Mouse (Mus musculus) kidney, adult 2 months (tissue): Measurements from ENCODE around the gene Rell1. TPM values are rescaled to one million over a fixed set of nuclear protein-coding genes. Genes with fewer than 3 reads are reported as not detected.

Source experiments
- DNase-seq: peaks from one replicate; pipeline ENCODE4 v3.0.0; 2021
- H3K27ac ChIP-seq: fragments of 200-500 bp; 2 replicates; pipeline ENCODE4 v1.5.1; 2012; ENCODE audit warnings: low read depth, low read length, control low read depth, inconsistent platforms; ENCODE audit not compliant: insufficient read depth
- H3K27me3 ChIP-seq: fragments of 200-500 bp; replicated peaks from 2 replicates; pipeline ENCODE4 v1.6.1; 2012; ENCODE audit warnings: mild to moderate bottlenecking, moderate library complexity, low read length, inconsistent platforms; ENCODE audit not compliant: control insufficient read depth, insufficient read depth
- H3K36me3 ChIP-seq: fragments of 200-500 bp; 2 replicates; pipeline ENCODE4 v1.6.1; 2012; ENCODE audit warnings: mild to moderate bottlenecking, moderate library complexity, low read length, inconsistent platforms; ENCODE audit not compliant: control insufficient read depth, insufficient read depth
- H3K4me1 ChIP-seq: fragments of 200-500 bp; 2 replicates; pipeline ENCODE4 v1.6.1; 2011; ENCODE audit warnings: low read length; ENCODE audit not compliant: control insufficient read depth, insufficient read depth
- H3K4me3 ChIP-seq: fragments of 200-500 bp; 2 replicates; pipeline ENCODE4 v1.5.1; 2011; ENCODE audit warnings: mild to moderate bottlenecking, low read depth, low read length, control low read depth; ENCODE audit not compliant: insufficient read depth
- CTCF ChIP-seq: fragments of 200-500 bp; conservative IDR thresholded peaks from 2 replicates; pipeline ENCODE4 v1.5.1; 2011; ENCODE audit warnings: low read depth, mild to moderate bottlenecking, control low read depth, low read length, moderate library complexity, mixed read lengths; ENCODE audit not compliant: insufficient read depth, insufficient read length
- POLR2A ChIP-seq: fragments of 200-500 bp; IDR thresholded peaks from one replicate; pipeline ENCODE4 v1.6.1; 2011; ENCODE audit warnings: low read depth, low read length, control low read depth
- WGBS: fragments of 180-500 bp; shearing (Covaris S2); methylation state at CpG from one replicate; pipeline ENCODE4 v1.1.7; 2018; 5-methylcytosine and 5-hydroxymethylcytosine counted together
- polyA plus RNA-seq: library from polyadenylated mRNA; depleted of rRNA; stranded (reverse); fragments of >200 nt; gene quantifications from 2 replicates; pipeline ENCODE4 v1.2.3, GENCODE M21; 2012

The Rell1 gene
- polyA plus RNA-seq, 1 experiment, result 6.8 TPM

DNA sequence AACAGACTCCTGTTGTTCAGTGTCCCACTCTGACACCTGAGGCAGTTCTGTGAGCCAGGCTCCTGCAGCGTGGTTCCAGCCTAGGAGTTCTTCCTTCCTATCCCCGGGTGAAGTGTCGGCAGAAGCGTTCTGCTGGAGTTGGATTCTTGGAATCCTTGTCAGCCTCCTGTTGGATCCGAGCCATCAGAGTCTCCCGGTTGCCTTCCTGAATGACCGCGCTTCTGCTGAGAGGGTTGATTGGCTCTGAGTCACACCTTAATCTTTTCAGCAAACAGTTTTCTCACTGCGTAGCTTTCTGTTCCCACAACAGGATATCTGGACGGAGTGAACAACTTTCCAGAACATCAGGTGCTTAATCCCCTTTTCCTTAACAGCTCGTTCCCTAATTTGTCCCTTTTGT, 13.6 kb upstream of the Rell1 start:
- no peak overlapping the region for H3K4me3 ChIP-seq
- no peak overlapping the region for H3K27ac ChIP-seq
- TF ChIP-seq POLR2A (no peak), CTCF (no peak)
- no peaks in the 10 kb centered on the region for H3K27me3 ChIP-seq
- DNase-seq, result peak; percentile 84
- H3K36me3 ChIP-seq, result no peaks in the 10 kb centered on the region
- no peaks in the 10 kb centered on the region for H3K4me1 ChIP-seq
- WGBS, result 23% methylated on average over 11 of the region's 11 CpGs

DNA sequence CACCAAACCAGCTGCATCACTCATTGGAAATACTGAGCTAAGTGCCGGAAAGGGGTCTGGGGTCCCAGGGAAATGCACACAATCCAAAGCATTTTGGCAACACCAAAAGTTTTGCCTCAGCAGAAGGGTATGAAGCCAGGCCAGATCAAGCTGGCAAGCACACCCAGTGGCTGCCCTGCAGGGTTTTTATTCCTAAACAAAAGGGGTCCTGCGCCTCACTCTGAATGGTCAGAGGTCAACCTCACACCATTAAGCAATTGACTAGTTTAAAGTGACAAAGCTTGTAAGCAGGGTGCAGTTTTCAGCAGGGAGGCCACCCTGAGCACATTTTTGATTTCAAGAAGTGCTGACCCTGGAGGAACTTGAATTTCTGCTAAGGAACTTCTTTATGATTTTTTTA, 2.3 kb upstream of the Rell1 start:
- DNase-seq, result no peak
- H3K27me3 ChIP-seq, result no peaks in the 10 kb centered on the region
- H3K4me1 ChIP-seq, result peaks cover 11% of the 10 kb centered on the region
- no peak overlapping the region for H3K4me3 ChIP-seq
- no peaks in the 10 kb centered on the region for H3K36me3 ChIP-seq
- TF ChIP-seq POLR2A, result no peak
- TF ChIP-seq CTCF, result no peak
- 93% methylated on average over 2 of the region's 2 CpGs for WGBS
- no peak overlapping the region for H3K27ac ChIP-seq

DNA sequence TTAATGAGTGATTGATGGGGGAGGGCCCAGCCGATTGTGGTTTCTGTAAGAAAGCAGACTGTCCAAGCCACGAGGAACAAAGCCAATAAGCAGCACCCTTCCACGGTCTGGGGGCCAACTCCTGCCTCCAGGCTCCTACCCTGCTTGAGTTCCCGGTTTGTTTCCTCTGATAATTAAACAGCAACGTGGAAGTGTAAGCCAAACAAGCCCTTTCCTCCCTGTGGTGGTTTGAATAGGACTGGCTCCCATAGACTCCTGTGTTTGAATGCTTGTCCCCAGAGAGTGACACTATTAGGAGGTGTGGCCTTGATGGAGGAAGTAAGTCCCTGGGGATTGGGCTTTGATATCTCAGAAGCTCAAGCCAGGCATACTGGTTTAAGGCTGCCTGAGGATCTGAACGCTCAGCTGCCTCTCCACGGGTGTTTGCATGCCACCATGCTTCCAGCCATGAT, 1.6 kb upstream of the Rell1 start:
- no peak for TF ChIP-seq POLR2A
- no peak for TF ChIP-seq CTCF
- H3K4me3 ChIP-seq, result no peak overlapping the region
- no peaks in the 10 kb centered on the region for H3K27me3 ChIP-seq
- H3K4me1 ChIP-seq, result peaks cover 11% of the 10 kb centered on the region
- no peak overlapping the region for H3K27ac ChIP-seq
- peak; percentile 24 for DNase-seq
- H3K36me3 ChIP-seq, result no peaks in the 10 kb centered on the region
- 19% methylated on average over 7 of the region's 7 CpGs for WGBS

DNA sequence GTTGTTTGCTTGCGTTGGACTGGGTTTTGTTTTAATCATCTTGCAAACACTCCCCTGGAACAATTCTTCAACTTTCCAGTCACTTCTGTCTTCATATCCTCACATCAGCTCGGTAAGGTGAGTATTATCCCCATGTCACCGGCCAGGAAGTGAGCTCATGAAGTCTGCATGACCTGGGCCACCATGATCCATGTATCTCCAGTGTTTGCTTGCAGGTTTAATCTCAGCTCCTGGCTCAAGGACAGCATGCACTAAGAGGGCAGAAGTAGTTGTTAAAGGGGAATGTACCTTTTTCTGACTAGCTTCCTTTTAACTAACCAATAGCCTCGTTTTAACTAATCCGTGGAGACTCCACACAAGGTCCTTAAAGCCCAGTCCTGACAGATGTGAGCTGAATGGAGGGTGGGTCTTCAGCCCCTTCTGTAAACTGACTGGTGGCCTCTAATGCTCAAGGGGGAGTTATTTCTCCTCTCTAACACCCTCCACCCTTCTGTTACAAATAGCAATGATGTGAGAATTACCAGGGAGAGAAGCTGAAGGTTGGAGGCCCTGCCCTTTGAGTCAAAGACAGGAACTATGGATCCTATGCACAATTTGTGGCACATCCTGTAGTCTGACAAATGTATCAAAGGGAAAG, 897 bp upstream of the Rell1 start:
- 31% methylated on average over 5 of the region's 5 CpGs for WGBS
- no peaks in the 10 kb centered on the region for H3K36me3 ChIP-seq
- TF ChIP-seq CTCF (no peak), POLR2A (no peak)
- H3K4me3 ChIP-seq, result no peak overlapping the region
- H3K4me1 ChIP-seq, result peaks cover 11% of the 10 kb centered on the region
- DNase-seq, result peak; percentile 23
- peak overlapping the region; percentile 54 for H3K27ac ChIP-seq
- H3K27me3 ChIP-seq, result no peaks in the 10 kb centered on the region

DNA sequence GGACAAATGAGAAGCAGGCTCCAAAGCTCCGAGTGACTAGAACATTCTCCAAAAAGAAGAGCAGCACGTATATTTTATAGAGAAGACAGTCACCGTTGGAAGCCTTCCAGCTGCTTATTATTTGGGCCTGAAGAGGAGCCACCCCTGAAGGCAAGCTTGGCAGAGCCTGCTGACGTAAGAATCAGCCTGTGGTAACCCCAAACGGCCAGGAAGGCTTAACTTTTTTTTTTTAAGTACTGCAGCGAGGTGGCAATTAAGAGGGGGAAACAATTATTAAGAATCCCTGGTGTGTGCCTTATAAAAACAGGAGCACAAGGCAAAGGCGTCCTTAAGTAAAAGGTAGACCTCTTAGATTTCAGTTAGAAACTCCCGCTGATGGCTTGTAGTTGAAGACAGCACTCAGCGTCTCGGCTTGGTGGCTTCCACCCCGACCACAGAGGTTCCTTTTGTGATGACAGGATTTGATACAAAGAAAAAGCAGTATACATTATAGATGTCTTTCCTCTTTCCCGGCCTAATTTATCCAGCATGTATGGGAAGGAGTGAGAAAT, 1.0 kb downstream of the Rell1 start:
- H3K27me3 ChIP-seq, result no peaks in the 10 kb centered on the region
- DNase-seq, result peak; percentile 50
- no peak for TF ChIP-seq POLR2A
- TF ChIP-seq CTCF, result no peak
- no peaks in the 10 kb centered on the region for H3K36me3 ChIP-seq
- H3K4me3 ChIP-seq, result peak overlapping the region; percentile 39
- H3K27ac ChIP-seq, result 0 out of 2 replicates have a peak overlapping the region, but pooled peaks have one; percentile 8
- WGBS, result 33% methylated on average over 12 of the region's 12 CpGs
- peaks cover 8% of the 10 kb centered on the region; the same call in 1 of the 2 replicates for H3K4me1 ChIP-seq

DNA sequence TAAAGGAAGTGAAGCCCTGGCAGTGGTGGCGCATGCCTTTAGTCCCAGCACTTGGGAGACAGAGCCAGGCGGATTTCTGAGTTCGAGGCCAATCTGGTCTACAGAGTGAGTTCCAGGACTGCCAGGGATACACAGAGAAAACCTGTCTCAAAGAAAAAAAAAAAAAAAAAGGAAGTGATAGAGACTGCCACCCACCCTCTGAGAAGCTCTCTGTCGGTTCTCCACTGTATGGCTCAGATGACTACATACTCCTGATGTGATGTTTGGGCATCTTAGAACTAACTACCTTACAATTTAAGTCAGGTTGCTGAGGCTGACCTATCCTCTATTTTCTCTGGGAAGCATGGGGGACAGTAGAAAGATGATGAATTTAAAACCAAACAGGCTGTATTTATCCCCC, 2.3 kb downstream of the Rell1 start:
- WGBS, result 75% methylated on average over 4 of the region's 4 CpGs
- peaks cover 8% of the 10 kb centered on the region; the same call in 1 of the 2 replicates for H3K4me1 ChIP-seq
- no peaks in the 10 kb centered on the region for H3K36me3 ChIP-seq
- DNase-seq, result no peak
- TF ChIP-seq POLR2A (no peak), CTCF (no peak)
- H3K4me3 ChIP-seq, result no peak overlapping the region
- H3K27me3 ChIP-seq, result no peaks in the 10 kb centered on the region
- H3K27ac ChIP-seq, result no peak overlapping the region

DNA sequence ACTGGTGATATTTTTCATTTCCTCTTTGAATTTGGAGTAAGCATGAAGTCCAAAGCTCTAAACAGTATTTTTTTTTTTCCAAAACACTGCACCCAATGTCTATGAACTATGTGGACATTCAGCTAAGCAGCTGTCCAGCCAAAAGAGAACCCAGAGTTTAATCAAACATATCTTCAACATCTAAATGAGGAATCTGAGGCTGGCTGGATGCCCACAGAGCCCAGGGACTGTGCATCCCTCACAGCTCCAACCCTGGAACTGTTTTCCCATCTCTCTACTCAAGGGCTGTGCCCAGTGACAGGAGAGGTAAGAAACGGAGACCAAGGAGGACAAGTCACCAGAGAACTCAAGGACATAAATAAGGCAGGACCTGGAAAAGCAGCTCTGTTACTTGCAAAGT, 2.8 kb downstream of the Rell1 start:
- Histone ChIP-seq H3K4me3 (no peak overlapping the region), H3K27me3 (no peaks in the 10 kb centered on the region), H3K4me1 (peaks cover 8% of the 10 kb centered on the region; the same call in 1 of the 2 replicates), H3K36me3 (no peaks in the 10 kb centered on the region), H3K27ac (no peak overlapping the region)
- TF ChIP-seq CTCF, result no peak
- TF ChIP-seq POLR2A, result no peak
- DNase-seq, result peak; percentile 17
- WGBS, result 81% methylated on average over 1 of the region's 1 CpGs
